Mouse (Mus musculus) regulatory T cell (primary cell): Measurements from ENCODE around the gene Unkl.
"Not testable (repeated sequence)": the region's sequence is repeated elsewhere in the genome, so short reads cannot be mapped to it uniquely, and the experiment has no call there.

Experiments
- in situ Hi-C: fragments of 300-600 bp; cut with MboI, MseI; formaldehyde crosslinking; loops from one replicate; pipeline ENCODE4 v1.15.1; 2025; ENCODE audit warnings: high pct_unique_total_duplicates

Gene Unkl

DNA sequence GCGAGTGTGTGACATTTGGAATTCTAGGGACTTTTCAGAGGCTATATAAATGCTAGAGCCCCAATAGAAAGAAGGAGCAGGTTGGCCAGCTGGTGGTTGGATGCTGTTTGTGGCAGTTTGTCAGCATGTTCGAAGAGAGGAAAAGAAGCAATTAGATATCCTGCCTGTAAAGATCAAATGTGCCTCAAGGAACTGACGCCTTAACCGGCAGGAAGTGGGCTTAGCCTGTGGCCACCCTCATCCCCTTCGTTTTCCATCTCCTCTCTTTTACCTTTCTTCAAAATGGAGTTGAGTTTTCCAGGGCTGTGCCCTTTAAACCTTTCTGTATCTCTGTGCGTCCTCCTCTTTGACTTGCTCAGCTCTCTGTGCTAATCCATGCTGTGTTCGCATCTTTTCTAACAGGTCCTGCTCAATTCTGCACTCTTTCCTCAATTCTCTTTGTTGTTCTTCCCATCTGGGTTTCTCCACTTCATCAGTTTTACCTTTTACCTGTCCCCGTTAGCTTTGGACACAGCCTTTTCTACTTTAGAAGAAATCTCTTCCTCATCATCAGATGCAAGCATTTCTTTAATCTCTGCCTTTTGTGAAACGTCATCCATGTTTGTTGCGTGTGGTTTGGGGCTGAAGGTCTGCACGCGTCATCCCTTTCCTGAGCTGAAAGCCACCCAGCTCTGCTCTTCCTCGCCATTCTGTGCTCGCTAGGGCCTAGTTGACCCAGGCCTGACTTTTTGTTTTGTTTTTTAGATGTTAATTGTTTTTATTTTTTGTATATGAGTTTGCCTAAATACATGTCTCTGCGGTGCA lies 31.5 kb downstream of the Unkl start:
- in situ Hi-C loops = no loop called here

DNA sequence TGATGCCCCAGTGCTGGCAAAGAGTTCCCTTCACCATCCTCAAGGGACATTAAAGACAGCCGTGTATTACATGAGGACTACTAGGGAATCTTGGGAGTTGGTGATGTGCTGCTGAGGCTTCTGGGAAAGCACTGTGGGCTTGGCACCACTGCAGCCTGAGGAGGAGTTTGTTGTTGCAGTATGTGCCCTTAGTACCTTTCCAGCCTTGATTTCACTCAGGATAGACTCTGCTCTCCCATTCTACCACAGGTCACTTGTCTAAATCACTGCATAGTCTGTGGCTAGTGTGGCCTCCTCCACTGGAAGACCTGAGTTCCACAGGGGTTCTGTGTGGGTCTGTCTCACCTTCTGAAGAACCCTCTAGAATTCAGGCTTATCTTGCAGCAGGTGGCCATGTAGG lies 32.5 kb downstream of the Unkl start:
- in situ Hi-C loops = no loop called here

DNA sequence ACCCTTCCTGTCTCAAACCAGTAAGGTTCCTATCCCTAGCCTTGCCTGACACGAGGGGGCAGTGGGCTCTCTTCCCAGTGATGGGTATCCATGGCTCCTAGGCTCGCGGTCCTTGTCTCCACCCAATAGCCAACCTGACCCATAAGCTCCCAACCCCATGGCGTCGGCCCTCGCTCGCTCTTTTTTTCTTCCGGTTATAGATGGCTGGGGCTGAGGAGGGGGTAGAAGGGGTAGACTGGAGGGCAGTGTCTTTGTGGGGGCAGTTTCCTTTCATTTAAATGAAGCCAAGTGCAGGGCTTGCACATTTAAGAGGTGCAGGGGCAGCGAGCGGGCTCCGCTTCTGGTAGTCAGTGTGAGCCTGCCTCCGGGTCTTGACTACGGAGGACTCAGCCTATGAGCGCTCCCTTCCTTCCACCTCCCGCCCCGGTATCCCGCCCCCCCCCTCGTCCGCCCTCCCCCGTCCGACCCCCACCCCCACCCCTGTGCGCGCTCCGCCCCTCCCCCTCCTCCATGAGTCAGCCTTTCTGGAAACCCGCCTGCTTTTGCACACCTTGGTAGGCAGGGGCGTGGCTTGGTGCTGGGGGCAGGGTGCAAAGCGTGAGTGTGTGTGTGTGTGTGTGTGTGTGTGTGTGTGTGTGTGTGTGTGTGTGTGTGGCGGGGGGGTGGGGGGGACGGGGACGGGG lies 33.8 kb downstream of the Unkl start:
- in situ Hi-C loops = no loop called here

DNA sequence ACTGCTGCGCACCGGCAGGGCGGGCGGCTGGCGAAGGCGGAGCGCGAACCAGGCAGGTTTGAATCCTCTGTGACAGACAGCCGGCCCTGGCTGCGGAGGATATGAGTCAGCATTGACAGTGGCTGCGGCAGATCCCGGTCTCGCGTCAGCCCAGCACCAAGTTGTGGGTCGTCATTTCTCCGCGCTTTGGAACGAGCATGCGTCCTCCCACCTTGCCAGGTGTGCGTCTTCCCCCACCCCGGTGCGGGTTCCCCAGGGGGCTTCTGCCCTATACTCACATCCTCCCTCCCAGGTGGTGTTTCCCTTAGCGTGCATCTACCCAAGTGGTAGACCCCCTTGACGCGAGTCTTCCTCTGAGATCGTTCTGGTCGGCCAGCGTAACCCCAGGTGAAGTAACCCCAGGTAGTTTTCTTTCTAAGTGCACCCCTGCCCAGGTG lies 34.3 kb downstream of the Unkl start:
- in situ Hi-C loops = not testable (repeated sequence)

DNA sequence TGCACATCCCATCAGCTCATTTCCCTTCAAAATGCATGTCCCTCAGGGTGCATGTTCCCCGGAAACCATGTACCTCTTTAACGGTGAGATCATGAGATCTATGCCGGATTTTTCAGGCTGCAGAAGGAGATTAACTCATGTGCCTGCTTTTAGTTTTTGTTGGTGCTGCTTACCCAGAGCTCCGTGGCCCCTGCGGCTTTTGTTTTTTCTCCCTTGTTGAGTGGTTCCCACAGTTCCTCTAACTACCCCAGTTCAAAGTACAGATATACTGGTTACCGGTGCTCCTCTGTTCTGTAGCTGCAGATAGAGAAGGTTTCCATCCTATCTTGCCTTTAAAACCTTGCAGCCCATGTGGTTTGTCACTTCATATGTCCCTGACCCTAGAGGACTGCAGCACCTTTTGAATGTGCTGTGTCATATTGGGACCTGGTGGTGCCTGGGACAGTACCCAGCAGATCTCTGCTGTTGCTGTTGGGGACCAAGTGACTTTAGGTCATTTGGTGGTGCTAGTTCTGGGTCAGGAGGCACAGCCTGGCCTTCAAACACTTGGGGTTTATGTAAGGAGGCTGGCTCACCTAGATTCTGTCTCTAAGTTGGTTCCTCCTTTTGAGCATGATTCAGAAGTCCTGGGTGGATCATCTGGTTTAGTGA lies 34.9 kb downstream of the Unkl start:
- in situ Hi-C loops = no loop called here

DNA sequence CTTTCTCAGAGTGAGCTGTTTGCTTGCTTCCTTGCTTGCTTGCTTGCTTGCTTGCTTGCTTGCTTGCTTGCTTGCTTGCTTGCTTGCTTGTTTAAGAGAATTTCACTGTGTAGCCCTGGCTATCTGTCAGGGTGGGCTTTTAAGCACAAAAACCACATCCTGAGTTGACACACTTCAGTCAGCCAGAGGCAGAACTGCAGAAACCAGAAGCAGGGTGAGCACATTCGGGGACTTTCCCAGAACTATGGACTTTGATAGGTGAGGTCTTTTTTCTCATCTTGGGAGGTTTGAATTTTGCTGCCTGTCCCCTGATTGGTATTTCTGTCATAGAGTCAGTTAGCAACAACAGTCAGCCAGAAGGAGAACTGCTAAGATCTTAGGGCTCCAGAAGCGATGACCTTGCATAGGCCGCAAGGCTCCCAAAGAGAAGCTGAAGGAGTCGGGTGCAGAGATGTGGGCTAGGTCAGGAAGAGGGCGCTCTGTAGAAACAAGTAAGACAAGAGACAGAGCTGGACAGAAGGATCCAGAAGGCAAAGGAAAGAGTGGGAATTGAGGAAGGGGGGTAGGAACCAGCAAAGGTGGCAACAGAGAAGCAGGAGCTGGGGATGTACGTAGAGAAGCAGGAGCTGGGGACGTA lies 36.5 kb downstream of the Unkl start:
- in situ Hi-C loops = no loop called here

DNA sequence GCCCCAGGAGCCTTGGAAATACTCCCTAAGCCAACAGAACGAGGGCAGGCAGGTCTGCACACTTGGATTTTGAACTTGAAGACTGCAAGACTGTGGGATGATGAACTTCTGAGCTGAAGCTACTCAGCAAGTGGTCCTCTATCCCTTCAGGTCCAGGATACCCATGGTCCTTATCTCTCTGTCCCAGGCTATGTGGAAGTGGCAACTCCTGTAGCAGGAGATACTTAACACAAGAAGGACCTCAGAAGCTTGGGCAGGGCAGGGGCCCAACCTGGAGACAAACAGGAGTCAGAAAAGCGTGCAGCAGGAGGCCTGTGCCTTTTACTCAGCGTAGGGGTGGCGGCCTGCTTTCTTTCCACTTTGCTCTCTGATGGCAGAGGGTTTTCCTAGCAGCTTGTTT lies 37.5 kb downstream of the Unkl start:
- in situ Hi-C loops = no loop called here

DNA sequence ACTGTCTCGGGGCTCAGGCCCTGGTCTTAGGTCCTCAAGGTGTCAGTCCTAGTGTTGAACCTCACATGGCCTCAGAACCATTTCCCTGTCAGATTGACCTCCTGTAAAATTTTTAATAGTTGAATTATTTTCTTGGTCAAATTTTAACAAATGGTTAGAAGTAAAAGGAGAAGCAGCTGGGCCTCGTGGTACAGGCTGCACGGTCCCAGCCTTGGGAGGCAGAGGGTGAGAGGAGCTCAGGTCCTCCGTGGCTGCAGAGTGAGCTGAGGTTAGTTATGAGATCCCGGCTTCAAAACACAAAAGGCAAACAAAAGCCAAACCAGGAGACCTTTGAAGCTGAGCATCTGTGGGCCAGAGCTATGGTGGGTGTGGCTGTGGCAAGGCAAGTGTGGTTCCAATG lies 39.8 kb downstream of the Unkl start:
- in situ Hi-C loops = no loop called here

DNA sequence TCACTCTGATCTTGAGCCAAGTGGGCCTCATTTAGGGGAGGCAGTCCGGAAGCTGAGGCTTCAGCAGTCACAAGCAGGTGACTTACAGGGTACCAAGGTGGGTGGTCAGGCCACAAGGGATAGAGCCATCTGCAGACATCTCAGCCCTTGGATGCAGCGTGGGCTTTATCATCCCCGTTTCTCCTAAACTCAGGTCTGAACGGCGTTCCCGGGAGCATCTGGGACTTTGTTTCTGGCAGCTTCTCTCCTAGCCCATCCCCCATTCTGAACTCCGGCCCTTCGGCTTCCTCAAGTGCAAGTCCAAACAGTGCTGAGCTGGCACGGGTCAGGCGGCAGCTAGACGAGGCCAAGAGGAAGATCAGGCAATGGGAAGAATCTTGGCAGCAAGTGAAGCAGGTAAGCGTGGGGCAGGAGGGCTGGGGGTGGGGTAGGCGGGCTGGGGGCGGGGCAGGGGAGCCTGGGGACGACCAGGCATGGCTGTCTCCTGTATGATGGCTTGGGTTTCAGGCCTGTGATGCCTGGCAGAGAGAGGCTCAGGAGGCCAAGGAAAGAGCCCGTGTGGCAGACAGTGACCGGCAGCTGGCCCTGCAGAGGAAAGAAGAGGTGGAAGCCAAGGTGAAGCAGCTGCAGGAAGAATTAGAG lies 41.9 kb downstream of the Unkl start:
- in situ Hi-C loops = not testable (repeated sequence)

DNA sequence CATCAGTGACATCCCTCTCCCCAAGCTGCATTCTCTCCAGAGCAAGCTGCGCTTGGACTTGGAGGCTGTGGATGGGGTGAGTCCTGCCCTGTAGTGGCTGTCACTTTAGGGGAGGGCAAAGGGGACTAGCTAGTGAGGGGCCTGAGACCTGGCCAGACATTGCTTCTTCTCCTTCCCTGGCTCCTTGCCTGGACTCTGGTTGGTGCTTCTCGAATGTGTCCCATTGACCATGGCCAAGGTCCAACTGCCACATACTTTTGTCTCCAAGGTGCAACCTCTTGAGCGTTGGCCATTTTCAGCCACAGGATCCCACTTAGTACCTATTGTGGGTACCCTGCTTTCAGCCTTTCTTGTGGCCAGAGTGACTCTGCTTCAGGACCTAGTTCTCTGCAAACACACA lies 42.5 kb downstream of the Unkl start:
- in situ Hi-C loops = no loop called here

DNA sequence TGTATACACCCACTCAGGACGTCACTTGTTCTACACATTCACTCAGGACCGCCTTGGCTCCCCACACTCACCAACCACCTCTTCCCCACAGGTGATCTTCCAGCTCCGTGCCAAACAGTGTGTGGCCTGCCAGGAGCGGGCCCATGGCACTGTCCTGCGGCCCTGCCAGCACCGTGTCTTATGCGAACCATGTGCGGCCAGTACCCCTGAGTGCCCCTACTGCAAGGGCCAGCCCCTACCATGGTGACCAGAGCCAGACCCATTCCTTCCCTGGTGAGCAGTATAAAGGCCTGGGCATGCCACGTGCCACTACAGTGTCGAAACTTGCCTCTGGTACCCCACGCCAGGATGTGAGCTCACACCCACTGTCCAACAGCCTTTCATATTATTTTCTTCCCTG lies 43.4 kb downstream of the Unkl start:
- in situ Hi-C loops = not testable (repeated sequence)

DNA sequence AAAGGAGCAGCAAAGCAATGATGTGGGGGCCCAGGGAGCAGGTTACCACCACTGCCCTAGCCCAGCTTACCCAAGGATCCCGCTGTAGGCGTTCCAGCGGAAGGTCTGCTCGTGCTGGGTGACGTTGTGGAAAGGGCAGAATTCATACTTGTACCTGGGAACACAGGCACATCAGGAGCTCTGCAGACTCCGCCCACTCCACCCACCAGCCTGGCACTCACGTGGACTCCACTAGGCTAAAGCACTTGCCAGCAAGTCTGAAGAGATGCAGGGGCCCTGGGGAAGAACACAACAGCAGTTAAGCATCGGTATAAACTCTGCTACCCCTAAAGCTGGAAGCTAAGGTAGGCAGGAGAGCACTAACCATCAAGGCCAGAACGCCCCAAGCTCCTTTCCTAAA lies 47.4 kb downstream of the Unkl start:
- in situ Hi-C loops = no loop called here

DNA sequence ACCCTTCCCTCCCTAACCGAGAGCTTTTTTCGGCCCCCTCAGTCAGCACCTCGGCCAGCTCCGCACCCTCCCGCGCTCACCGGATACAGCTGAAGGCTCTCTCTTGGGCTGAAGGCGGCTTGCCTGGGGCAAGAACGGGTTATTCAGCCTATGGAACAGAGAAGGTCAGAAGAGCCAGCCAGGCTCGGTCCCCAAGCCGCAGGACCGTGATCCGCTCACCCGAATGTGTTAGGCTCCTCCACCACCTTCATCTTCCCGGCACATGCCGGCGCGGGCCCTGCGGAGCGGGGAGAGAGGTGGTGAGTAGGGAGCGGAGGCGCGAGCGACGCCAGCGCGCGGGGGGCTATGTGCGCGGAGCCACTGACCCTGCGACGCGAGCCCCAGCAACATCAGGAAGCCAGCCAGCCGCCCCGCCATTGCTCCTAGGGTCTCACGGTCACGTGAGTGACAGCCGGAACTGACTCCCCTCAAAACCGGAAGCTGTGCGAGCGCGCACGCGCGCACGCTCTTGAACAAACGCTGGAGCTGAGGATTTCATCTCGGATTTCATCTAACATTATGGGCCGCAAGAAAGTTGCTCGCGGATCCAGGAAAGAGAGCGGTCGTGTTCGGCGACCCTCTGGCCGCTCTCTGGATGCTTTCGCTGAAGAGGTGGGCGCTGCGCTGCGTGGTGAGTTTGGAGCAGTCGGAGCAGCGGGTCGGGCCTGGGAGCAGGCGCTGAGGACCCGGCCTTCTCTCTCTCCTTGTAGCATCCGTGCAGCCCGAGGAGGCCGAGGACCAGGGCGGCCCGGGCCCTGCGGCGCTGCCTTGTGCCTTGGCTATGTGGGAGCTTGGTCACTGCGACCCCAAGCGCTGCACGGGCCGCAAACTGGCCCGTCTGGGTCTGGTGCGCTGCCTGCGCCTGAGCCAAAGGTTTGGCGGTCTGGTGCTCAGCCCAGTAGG lies 51.8 kb downstream of the Unkl start, which contains the start of the genes Gnptg and Tsr3:
Gene Gnptg, minus strand, starts transcription at position 430 of the 942 bp plus-strand sequence.
Gene Tsr3, plus strand, starts transcription at position 476 of the 942 bp plus-strand sequence.
- in situ Hi-C loops = no loop called here

DNA sequence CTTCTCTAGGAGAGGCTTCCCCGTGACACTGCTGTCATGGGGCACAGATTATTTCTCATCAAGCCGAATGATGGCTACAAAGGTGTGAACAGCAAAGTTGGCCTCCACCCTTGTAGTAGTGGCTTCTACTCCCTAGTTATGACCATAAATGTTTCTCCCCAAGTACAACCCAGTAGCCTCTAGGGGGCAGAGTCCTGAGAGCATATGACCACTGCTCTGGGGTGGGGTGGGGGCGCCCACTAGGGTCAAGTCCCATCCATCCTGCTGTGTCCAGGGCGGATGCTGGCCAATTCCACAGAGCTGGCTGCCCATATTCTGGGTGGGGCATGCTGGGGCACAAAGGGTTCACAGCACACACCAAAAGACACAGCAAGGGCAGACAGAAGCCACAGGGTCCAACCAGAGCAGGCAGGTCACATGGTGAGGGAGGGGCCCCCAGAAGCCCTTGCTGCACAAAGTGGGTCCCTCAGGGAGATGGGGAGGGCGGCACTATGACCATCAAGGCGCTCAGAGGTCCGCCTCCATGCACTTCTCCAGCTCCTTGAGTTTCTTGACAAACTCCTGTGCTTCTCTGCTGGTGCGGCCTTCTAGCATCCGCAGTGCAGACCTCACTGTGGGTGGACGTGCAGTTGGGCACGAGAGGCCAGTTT lies 55.1 kb downstream of the Unkl start:
- in situ Hi-C loops = no loop called here

DNA sequence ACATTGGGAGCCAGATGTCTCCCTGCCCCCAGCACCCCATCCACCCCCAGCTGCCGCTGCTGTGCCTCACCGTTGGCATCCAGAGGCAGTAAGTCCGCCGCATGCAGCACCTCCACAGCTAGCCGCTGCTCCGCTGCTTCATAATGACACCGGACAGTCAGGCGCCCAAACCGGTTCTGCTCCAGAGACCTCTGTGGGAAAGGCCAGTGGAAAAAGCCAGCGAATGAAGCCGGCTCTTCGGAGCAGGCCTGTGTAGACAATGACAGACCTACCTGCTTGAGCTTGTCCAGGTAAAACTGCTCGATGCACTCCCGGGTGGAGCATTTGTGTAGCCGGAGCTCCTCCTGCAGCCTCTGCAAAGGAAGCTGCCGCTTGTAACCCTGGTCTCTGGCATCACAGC lies 56.0 kb downstream of the Unkl start:
- in situ Hi-C loops = no loop called here

DNA sequence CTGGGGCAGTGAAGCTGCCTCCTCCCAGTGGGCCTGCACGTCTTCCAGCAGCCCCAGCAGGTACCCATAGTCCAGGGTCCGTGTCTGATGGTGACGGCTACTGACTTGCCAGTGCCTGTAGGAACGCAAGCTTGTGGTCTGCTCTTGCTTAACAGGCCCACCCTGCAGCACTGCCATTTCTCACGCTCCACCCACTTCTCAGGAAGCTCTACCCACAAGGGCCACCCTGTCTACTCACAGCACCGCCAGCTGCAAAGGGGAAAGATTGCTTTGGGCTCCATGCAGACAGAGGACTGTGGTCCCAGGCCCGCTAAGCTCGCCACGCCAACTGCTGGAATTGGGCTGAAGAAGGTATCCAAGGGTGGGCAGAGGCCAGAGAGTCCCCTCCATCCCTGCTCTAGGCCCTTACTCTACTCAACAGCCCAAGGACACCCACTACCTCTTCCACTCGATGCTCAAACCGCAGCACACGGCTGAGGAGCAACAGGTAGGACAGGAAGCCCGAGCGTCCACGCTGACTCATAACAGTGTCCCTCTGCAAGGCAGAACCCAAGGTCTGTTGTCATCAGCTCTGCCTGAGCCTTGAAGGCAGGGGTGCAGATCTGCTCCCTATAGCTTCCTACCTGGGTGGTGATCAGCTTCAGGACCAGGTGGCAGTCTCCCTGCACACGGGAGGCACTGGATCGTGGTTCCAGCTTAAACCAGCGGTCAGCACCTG lies 60.0 kb downstream of the Unkl start:
- in situ Hi-C loops = no loop called here

DNA sequence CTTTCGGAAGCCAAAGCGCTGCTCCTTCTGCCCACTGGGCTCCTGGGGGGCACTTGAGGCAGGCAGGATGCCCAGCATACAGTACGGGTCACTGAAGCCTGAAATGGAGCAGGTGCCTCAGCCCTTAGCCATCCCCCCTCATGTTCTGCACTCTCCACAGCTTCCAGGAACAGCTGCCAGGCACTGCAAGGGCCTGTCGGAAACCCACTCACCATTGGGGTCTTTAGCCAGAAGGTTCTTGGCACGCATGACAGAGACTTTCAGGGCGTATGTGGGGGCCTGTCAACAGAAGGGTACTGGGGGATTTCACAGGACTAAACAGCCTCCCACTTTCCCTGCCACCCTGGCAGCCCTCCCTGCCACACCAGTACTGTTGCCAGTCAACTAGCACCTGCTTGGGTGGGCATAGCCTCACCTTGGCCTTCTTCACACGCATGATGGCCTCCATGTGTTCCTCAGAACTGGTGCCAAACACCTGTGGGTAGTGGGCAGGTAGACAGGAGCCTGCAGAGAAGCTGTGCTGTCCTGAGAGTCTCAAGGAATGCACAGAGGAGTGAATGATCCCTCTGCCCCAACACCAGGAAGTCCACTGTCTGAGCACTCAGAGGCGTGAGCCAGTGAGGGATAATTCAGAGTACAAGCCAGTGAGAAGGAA lies 62.1 kb downstream of the Unkl start:
- in situ Hi-C loops = no loop called here

DNA sequence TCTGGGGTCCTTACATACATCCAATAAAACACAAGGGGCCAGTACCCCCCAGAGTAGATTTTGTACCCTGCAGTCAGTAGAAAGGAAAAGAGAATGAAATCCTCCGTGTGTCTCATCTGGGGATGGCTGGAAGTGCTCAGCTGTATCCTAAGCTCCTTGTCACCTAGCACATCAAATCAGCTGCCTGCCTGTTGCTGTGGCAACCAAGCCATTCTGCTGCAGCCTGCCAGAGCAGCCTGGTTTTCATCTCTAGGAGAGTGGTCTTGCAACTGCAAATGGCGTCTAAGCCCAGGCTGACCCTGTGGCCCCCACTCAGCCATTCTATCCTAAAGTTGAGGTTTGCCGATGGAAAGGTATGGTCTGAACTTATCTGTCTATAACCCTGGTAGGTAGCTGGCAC lies 64.4 kb downstream of the Unkl start:
- in situ Hi-C loops = no loop called here

DNA sequence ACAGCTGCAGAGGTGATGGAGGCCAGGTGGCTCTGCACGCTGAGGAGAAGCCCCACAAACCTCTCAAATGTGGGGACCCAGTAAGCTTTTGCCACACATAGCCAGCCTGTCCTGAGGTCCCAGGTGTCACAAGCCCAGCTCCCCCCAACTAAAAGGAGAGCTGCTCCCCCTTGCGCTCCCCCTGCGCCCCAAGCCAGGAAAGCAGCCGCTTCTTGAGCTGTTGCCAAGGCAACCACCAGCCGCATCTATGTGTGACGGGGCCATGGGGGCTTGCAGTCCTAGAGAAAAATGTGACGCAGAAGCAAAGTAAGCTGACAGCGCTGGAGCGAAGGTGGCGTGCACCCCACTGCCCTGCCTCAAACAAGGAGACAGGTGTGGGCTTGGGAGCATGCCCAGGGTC lies 65.6 kb downstream of the Unkl start:
- in situ Hi-C loops = no loop called here
